Mouse (Mus musculus) CH12.LX (cell line): Measurements from ENCODE around the gene Zfp523. TPM values are rescaled to one million over a fixed set of nuclear protein-coding genes. Genes with fewer than 3 reads are reported as not detected.

Experiments
- DNase-seq: peaks from one replicate; pipeline ENCODE4 v3.0.0-alpha.2; 2013; ENCODE audit errors: extremely low read depth
- H3K27ac ChIP-seq: 2 replicates; pipeline ENCODE4 v1.5.1; 2012; ENCODE audit warnings: low read depth, mild to moderate bottlenecking, control low read depth, moderate library complexity; ENCODE audit not compliant: insufficient read depth
- H3K27me3 ChIP-seq: replicated peaks from 2 replicates; pipeline ENCODE3; 2012; ENCODE audit warnings: inconsistent platforms
- H3K36me3 ChIP-seq, 2 experiments: replicated peaks in 1 of 2; 2 replicates each; pipeline versions ENCODE3 to v1.6.1; 2012; ENCODE audit warnings: inconsistent platforms in 1 of 2, low read length in 1 of 2, mild to moderate bottlenecking in 1 of 2, mixed read lengths in 1 of 2, moderate library complexity in 1 of 2; ENCODE audit not compliant: control insufficient read depth in 1 of 2, insufficient read depth in 1 of 2
- H3K4me1 ChIP-seq, 2 experiments: 2 replicates each; pipeline ENCODE4 v1.6.1; 2012; ENCODE audit warnings: inconsistent platforms in 1 of 2, moderate library complexity in 1 of 2; ENCODE audit not compliant: insufficient read depth in 2 of 2, control insufficient read depth in 1 of 2
- H3K4me2 ChIP-seq: 2 replicates; pipeline ENCODE4 v1.6.1; 2012; ENCODE audit warnings: low read depth, mild to moderate bottlenecking, control low read depth; ENCODE audit not compliant: poor library complexity, insufficient read depth, severe bottlenecking
- H3K4me3 ChIP-seq, 3 experiments: fragments of 150-350 bp in 1 of 3; sonication (generic) in 1 of 3; replicated peaks in 1 of 3; 2 replicates each; pipeline versions ENCODE3 to v1.5.1; 2011 to 2012; ENCODE audit warnings: low read depth in 2 of 3, low read length in 2 of 3, mild to moderate bottlenecking in 2 of 3, moderate library complexity in 2 of 3, control low read depth in 1 of 3, improper control_type of control experiment in 1 of 3, inconsistent platforms in 1 of 3, mixed read lengths in 1 of 3; ENCODE audit not compliant: poor library complexity in 1 of 3
- H3K79me2 ChIP-seq: replicated peaks from 2 replicates; pipeline ENCODE4 v1.6.1; 2012; ENCODE audit warnings: mild to moderate bottlenecking, moderate library complexity; ENCODE audit not compliant: control insufficient read depth, poor library complexity, insufficient read depth, severe bottlenecking; ENCODE audit errors: extremely low read depth
- H3K9ac ChIP-seq: 2 replicates; pipeline ENCODE4 v1.6.1; 2012; ENCODE audit warnings: low read depth, mild to moderate bottlenecking, control low read depth, moderate library complexity; ENCODE audit not compliant: insufficient read depth
- H3K9me3 ChIP-seq: replicated peaks from 2 replicates; pipeline ENCODE3; 2012; ENCODE audit warnings: low read length, inconsistent platforms, mixed read lengths
- BHLHE40 ChIP-seq: IDR thresholded peaks from 2 replicates; pipeline ENCODE4 v1.6.1; 2011; ENCODE audit warnings: mild to moderate bottlenecking, low read depth, low read length, improper control_type of control experiment
- CHD1 ChIP-seq: IDR thresholded peaks from 2 replicates; pipeline ENCODE4 v1.6.1; 2012; ENCODE audit warnings: low read depth, low read length, improper control_type of control experiment, inconsistent platforms
- CHD2 ChIP-seq: IDR thresholded peaks from 2 replicates; pipeline ENCODE4 v1.6.1; 2011; ENCODE audit warnings: low read length, improper control_type of control experiment
- CTCF ChIP-seq, 2 experiments: IDR thresholded peaks in 1 of 2; conservative IDR thresholded peaks in 1 of 2; 2 replicates each; pipeline ENCODE4 v1.5.1; 2011 to 2012; ENCODE audit warnings: low read depth in 2 of 2, low read length in 2 of 2, improper control_type of control experiment in 1 of 2, inconsistent platforms in 1 of 2, mild to moderate bottlenecking in 1 of 2, moderate library complexity in 1 of 2
- E2F4 ChIP-seq: IDR thresholded peaks from 2 replicates; pipeline ENCODE4 v1.6.1; 2011; ENCODE audit warnings: low read depth, low read length, improper control_type of control experiment; ENCODE audit not compliant: insufficient replicate concordance
- EP300 ChIP-seq: IDR thresholded peaks from 2 replicates; pipeline ENCODE4 v1.6.1; 2011; ENCODE audit warnings: low read length, improper control_type of control experiment
- ETS1 ChIP-seq: conservative IDR thresholded peaks from 2 replicates; pipeline ENCODE4 v1.6.1; 2012; ENCODE audit warnings: low read depth, mild to moderate bottlenecking, inconsistent platforms, low read length, improper control_type of control experiment, moderate library complexity
- HCFC1 ChIP-seq: IDR thresholded peaks from 2 replicates; pipeline ENCODE4 v1.6.1; 2012; ENCODE audit warnings: low read depth, mild to moderate bottlenecking, inconsistent platforms, low read length, improper control_type of control experiment
- IRF4 ChIP-seq: IDR thresholded peaks from 2 replicates; pipeline ENCODE4 v1.6.1; 2014; ENCODE audit warnings: low read depth, mild to moderate bottlenecking, inconsistent platforms, low read length, improper control_type of control experiment
- JUN ChIP-seq: IDR thresholded peaks from 2 replicates; pipeline ENCODE4 v1.6.1; 2011; ENCODE audit warnings: low read depth, mild to moderate bottlenecking, low read length, improper control_type of control experiment, moderate library complexity; ENCODE audit not compliant: insufficient read depth
- JUND ChIP-seq: conservative IDR thresholded peaks from 2 replicates; pipeline ENCODE4 v1.6.1; 2011; ENCODE audit warnings: low read depth, low read length, improper control_type of control experiment
- KAT2A ChIP-seq: IDR thresholded peaks from 2 replicates; pipeline ENCODE4 v1.6.1; 2012; ENCODE audit warnings: low read length, improper control_type of control experiment, inconsistent platforms; ENCODE audit not compliant: insufficient replicate concordance
- MAFK ChIP-seq: IDR thresholded peaks from 2 replicates; pipeline ENCODE4 v1.6.1; 2011; ENCODE audit warnings: low read length, improper control_type of control experiment; ENCODE audit not compliant: insufficient replicate concordance
- MAZ ChIP-seq: IDR thresholded peaks from 2 replicates; pipeline ENCODE4 v1.6.1; 2012; ENCODE audit warnings: low read depth, mild to moderate bottlenecking, inconsistent platforms, low read length, improper control_type of control experiment, moderate library complexity
- MXI1 ChIP-seq: IDR thresholded peaks from 2 replicates; pipeline ENCODE4 v1.6.1; 2011; ENCODE audit warnings: mild to moderate bottlenecking, low read depth, low read length, improper control_type of control experiment
- MYC ChIP-seq: IDR thresholded peaks from 2 replicates; pipeline ENCODE4 v1.6.1; 2011; ENCODE audit warnings: low read depth, mild to moderate bottlenecking, improper control_type of control experiment, low read length
- NELFE ChIP-seq: IDR thresholded peaks from 2 replicates; pipeline ENCODE4 v1.6.1; 2011; ENCODE audit warnings: low read depth, low read length, improper control_type of control experiment
- NRF1 ChIP-seq: IDR thresholded peaks from 2 replicates; pipeline ENCODE4 v1.6.1; 2014; ENCODE audit warnings: low read depth, mild to moderate bottlenecking, inconsistent platforms, low read length, improper control_type of control experiment, moderate library complexity
- PAX5 ChIP-seq: IDR thresholded peaks from 2 replicates; pipeline ENCODE4 v1.6.1; 2012; ENCODE audit warnings: low read length, inconsistent platforms, mixed read lengths
- RAD21 ChIP-seq: IDR thresholded peaks from 2 replicates; pipeline ENCODE4 v1.6.1; 2011; ENCODE audit warnings: low read depth, mild to moderate bottlenecking, low read length, improper control_type of control experiment, moderate library complexity
- RCOR1 ChIP-seq: conservative IDR thresholded peaks from 2 replicates; pipeline ENCODE4 v1.6.1; 2012; ENCODE audit warnings: low read depth, mild to moderate bottlenecking, inconsistent platforms, low read length, improper control_type of control experiment
- SMC3 ChIP-seq: IDR thresholded peaks from 2 replicates; pipeline ENCODE4 v1.6.1; 2011; ENCODE audit warnings: low read depth, low read length, improper control_type of control experiment
- TBP ChIP-seq: conservative IDR thresholded peaks from 2 replicates; pipeline ENCODE4 v1.6.1; 2011; ENCODE audit warnings: low read depth, low read length, improper control_type of control experiment
- UBTF ChIP-seq: IDR thresholded peaks from 2 replicates; pipeline ENCODE4 v1.6.1; 2012; ENCODE audit warnings: low read depth, mild to moderate bottlenecking, inconsistent platforms, low read length, improper control_type of control experiment, moderate library complexity
- USF2 ChIP-seq: conservative IDR thresholded peaks from 2 replicates; pipeline ENCODE4 v1.6.1; 2011; ENCODE audit warnings: low read depth, low read length, improper control_type of control experiment
- ZC3H11A ChIP-seq: IDR thresholded peaks from 2 replicates; pipeline ENCODE4 v1.6.1; 2012; ENCODE audit warnings: low read depth, mild to moderate bottlenecking, inconsistent platforms, low read length, improper control_type of control experiment
- ZKSCAN1 ChIP-seq: IDR thresholded peaks from 2 replicates; pipeline ENCODE4 v1.6.1; 2012; ENCODE audit warnings: low read depth, inconsistent platforms, low read length, improper control_type of control experiment, borderline replicate concordance
- dilution Hi-C: fragments of 300-500 bp; cut with MboI; formaldehyde crosslinking; loops from 2 replicates; pipeline ENCODE4 v1.14.3; 2020; ENCODE audit warnings: low sequenced_read_pairs; ENCODE audit not compliant: extremely low pct_unique_long_range_greater_than_20kb, extremely low pct_ligation_motif_present
- in situ Hi-C: fragments of 300-500 bp; cut with MboI; formaldehyde crosslinking; loops from 3 replicates; pipeline ENCODE4 v1.14.3; 2019; ENCODE audit warnings: low sequenced_read_pairs, low pct_ligation_motif_present, low pct_unique_long_range_greater_than_20kb, mixed read lengths
- polyA plus RNA-seq: library from polyadenylated mRNA; unstranded; fragments of >175 nt; gene quantifications from 2 replicates; pipeline ENCODE4 v1.2.1, GENCODE M21; 2012; ENCODE audit warnings: low read depth; ENCODE audit not compliant: insufficient read length
- total RNA-seq, 2 experiments: library from RNA; depleted of rRNA; stranded (reverse); fragments of 300-350 nt in 1 of 2; fragments of >200 nt in 1 of 2; gene quantifications; 2 replicates each; pipeline ENCODE4 v1.2.3; 2012 to 2014

The Zfp523 gene
- total and polyA plus RNA-seq, 3 experiments: 2.5 to 14.7 (median 10.1) TPM

DNA sequence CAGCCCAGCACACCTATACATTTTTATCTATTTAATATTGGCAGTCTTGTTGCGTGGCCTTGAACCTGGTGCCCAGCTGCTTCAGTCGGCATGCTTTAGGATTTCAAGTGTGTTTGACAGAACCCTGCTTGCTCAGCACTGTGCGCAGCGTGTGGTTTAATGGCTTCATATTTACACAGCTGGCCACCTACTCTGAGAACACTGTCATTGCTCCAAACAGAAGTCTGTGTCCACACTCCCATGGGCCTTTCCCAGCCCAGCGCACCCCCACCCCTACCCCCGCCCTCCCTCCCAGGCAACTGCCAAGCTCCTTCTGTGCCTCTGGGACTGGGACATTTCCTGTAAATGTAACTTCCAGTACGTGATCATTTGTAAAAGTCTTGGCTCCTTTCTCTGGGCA, 76.3 kb downstream of the Zfp523 start:
- Histone ChIP-seq H3K4me1 (peaks cover 18 to 62% of the 10 kb centered on the region in 2 experiments), H3K4me3 (no peak overlapping the region), H3K9me3 (no peaks in the 10 kb centered on the region), H3K36me3 (peaks cover 0 to 48% of the 10 kb centered on the region in 2 experiments), H3K27me3 (no peaks in the 10 kb centered on the region), H3K9ac (no peak overlapping the region), H3K27ac (no peak overlapping the region), H3K4me2 (no peak overlapping the region), H3K79me2 (no peaks in the 10 kb centered on the region)
- TF ChIP-seq MYC (no peak), ZKSCAN1 (no peak), PAX5 (no peak), NELFE (no peak), USF2 (no peak), UBTF (no peak), RCOR1 (no peak), MAFK (no peak), MXI1 (no peak), JUND (no peak), BHLHE40 (no peak), E2F4 (no peak), CHD1 (no peak), IRF4 (no peak), ZC3H11A (no peak), EP300 (no peak), NRF1 (no peak), TBP (no peak), CTCF (conservative IDR thresholded peaks at IDR 0.05 in 1 of 2, IDR thresholded peaks at IDR 0.05 in 1 of 2; ENCODE audit: low read depth in 2 of 2, low read length in 2 of 2) (no peak), HCFC1 (no peak)
- in situ Hi-C loops: no loop called here
- DNase-seq: no peak
- dilution Hi-C loops: no loop called here

DNA sequence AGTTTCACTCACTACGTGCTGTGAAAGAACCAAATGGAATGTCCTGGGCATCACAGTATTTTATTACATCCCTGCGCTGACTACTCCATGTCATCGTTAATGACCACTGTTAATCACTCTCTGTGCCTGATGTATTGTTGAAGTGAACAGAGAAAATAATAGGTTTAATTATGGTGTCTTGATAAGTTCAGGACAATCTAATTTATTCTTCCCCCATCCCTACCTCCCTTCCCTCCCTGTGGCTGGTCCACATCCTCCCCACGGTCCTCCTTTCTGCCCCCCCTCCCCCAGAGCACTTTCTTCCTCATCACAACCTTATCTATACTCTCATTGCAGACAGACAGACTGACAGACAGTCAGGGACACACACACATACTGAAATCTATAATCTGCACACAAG, 77.9 kb downstream of the Zfp523 start:
- TF ChIP-seq TBP (no peak), ZKSCAN1 (no peak), MXI1 (no peak), NELFE (no peak), EP300 (no peak), HCFC1 (no peak), UBTF (no peak), ETS1 (no peak), KAT2A (no peak), MAZ (no peak), RAD21 (no peak), CHD2 (no peak), SMC3 (no peak), JUN (no peak)
- TF ChIP-seq, all 38 proteins: peak for 0
- H3K9ac ChIP-seq: no peak overlapping the region
- dilution Hi-C loops (no loop called here), in situ Hi-C loops (no loop called here)
- H3K4me2 ChIP-seq: no peak overlapping the region
- H3K36me3 ChIP-seq: peaks cover 0 to 50% of the 10 kb centered on the region in 2 experiments
- DNase-seq: no peak
- H3K4me3 ChIP-seq: no peak overlapping the region
- H3K4me1 ChIP-seq: peaks cover 18 to 56% of the 10 kb centered on the region in 2 experiments
- peaks cover 15% of the 10 kb centered on the region for H3K9me3 ChIP-seq
- H3K27me3 ChIP-seq: no peaks in the 10 kb centered on the region
- H3K79me2 ChIP-seq: no peaks in the 10 kb centered on the region
- no peak overlapping the region for H3K27ac ChIP-seq
